Mouse (Mus musculus) Muller cell, postnatal 12 days (primary cell): ENCODE results near the gene Cdh6.

Experiments
- DNase-seq: peaks from one replicate; pipeline ENCODE4 v3.0.0-alpha.2; 2015; ENCODE audit errors: inconsistent ontology term

Gene Cdh6

GRCm38 (mm10) chr15:13155820-13156219 is 17.7 kb downstream of the Cdh6 start:
- DNase-seq, result no peak

- DNase-seq, result no peak
These were observed 18.1 kb downstream of the Cdh6 start for GRCm38 (mm10) chr15:13155418-13155817.

- peak; percentile 20 for DNase-seq
These were observed 31.5 kb downstream of the Cdh6 start for GRCm38 (mm10) chr15:13141983-13142382.

- DNase-seq, result no peak
These were observed 33.8 kb downstream of the Cdh6 start for GRCm38 (mm10) chr15:13139662-13140061.

GRCm38 (mm10) chr15:13137166-13137565 is 36.3 kb downstream of the Cdh6 start:
- no peak for DNase-seq

- DNase-seq, result peak; percentile 13
These were observed 39.4 kb downstream of the Cdh6 start for GRCm38 (mm10) chr15:13134086-13134485.

GRCm38 (mm10) chr15:13133370-13133769 is 40.1 kb downstream of the Cdh6 start:
- no peak for DNase-seq

- DNase-seq, result no peak
These were observed 41.0 kb downstream of the Cdh6 start for GRCm38 (mm10) chr15:13132493-13132892.

GRCm38 (mm10) chr15:13130246-13130645 is 43.2 kb downstream of the Cdh6 start:
- no peak for DNase-seq

- no peak for DNase-seq
These were observed 73.1 kb downstream of the Cdh6 start for GRCm38 (mm10) chr15:13100341-13100740.

- DNase-seq, result no peak
These were observed 75.6 kb downstream of the Cdh6 start for GRCm38 (mm10) chr15:13097861-13098260.

- no peak for DNase-seq
These were observed 78.1 kb downstream of the Cdh6 start for GRCm38 (mm10) chr15:13095406-13095805.

- no peak for DNase-seq
These were observed 78.6 kb downstream of the Cdh6 start for GRCm38 (mm10) chr15:13094881-13095256.

- DNase-seq, result no peak
These were observed 79.3 kb downstream of the Cdh6 start for GRCm38 (mm10) chr15:13093954-13094880.

- no peak for DNase-seq
These were observed 81.4 kb downstream of the Cdh6 start for GRCm38 (mm10) chr15:13092064-13092463.

- DNase-seq, result peak; percentile 46
These were observed 84.9 kb downstream of the Cdh6 start for GRCm38 (mm10) chr15:13088504-13089058.

- no peak for DNase-seq
These were observed 88.7 kb downstream of the Cdh6 start for GRCm38 (mm10) chr15:13084746-13085145.

GRCm38 (mm10) chr15:13076908-13077669 is 96.4 kb downstream of the Cdh6 start:
- DNase-seq, result peak; percentile 25

GRCm38 (mm10) chr15:13074047-13074446 is 99.4 kb downstream of the Cdh6 start:
- no peak for DNase-seq

- no peak for DNase-seq
These were observed 105.3 kb downstream of the Cdh6 start for GRCm38 (mm10) chr15:13068213-13068516.

GRCm38 (mm10) chr15:13067429-13068212 is 105.9 kb downstream of the Cdh6 start:
- no peak for DNase-seq

- no peak for DNase-seq
These were observed 106.7 kb downstream of the Cdh6 start for GRCm38 (mm10) chr15:13066765-13067164.
